Mouse (Mus musculus): ENCODE data around the gene Fkbp1b.

DNA sequence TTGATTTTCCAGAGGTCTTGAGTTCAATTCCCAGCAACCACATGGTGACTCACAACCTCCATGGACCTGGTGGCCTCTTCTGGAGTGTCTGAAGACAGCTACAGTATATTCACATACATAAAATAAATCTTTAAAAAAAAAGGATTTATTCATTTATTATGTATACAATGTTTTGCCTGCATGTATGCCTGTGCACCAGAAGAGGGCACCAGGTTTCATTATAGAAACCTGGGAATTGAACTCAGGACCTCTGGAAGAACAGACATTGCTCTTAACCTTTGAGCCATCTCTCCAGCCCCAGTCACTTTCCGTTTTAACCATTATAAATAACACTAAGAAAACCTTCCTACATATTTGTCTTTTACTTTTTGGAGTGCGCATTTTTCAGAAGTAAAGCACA is 15.4 kb upstream of the Fkbp1b start:
- no peak for TF ChIP-seq EP300 (IDR thresholded peaks at IDR 0.05; ENCODE audit: low read depth)
- peak; percentile 16; the same call in 1 of the 2 replicates for TF ChIP-seq CTCF (IDR thresholded peaks at IDR 0.05; ENCODE audit: low read depth)

Data from heart, postnatal 0 days (tissue).